Mouse (Mus musculus): ENCODE data around the gene Ltbr. TPM values are rescaled to one million over a fixed set of nuclear protein-coding genes. Genes with fewer than 3 reads are reported as not detected.

Ltbr gene
- polyA plus RNA-seq, 1 experiment from 2014 or later, result 62.6 TPM

DNA sequence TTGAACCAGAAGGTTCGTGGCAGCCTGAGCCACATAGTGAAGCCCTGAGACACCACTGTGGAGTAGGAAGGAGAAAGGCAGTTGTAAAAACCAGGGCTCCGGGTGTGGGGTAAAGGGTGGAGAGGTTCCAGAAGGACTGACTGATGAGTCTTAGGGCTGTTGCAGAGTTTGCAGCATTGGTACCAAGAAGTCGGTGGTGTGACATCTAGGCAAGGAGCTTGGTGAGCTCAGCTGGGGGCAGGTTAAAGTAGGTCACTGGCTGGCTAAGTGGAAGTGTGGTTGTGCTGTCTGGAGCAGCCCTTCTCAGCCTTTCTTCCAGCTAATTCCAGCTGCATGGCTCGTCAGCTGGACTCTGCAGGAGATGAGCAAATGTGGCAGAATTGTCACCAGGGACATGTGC lies 39.1 kb upstream of the Ltbr start:
- Histone ChIP-seq H3K4me1 (peaks cover 85% of the 10 kb centered on the region), H3K4me3 (replicated peaks) (no peak overlapping the region), H3K27ac (peak overlapping the region; percentile 50), H3K36me3 (peaks cover 9% of the 10 kb centered on the region), H3K9ac (no peak overlapping the region), H3K9me3 (replicated peaks) (no peaks in the 10 kb centered on the region), H3K27me3 (no peaks in the 10 kb centered on the region), H3K4me2 (peak overlapping the region; percentile 44; the same call in 1 of the 2 replicates)
- no peak for ATAC-seq (replicated peaks; ENCODE audit: low FRiP score)
- 57% methylated on average over 4 of the region's 4 CpGs for WGBS

DNA sequence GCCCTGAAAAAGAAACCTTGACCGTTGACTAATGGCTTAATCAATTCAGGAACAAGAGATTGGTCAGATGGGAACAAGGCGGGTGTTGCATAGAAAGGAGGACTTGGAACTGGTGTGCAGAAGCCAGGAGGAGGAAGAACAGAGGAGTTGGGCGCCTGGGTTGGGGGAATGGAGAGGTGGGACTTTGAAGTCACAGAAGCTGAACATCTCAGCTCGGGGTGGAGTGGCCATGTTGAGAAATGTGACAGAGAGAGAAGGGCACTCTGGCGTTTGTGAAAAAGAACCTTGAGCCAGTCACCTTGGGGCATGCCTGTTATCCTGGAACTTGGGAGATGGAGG lies 38.3 kb upstream of the Ltbr start:
- Histone ChIP-seq H3K27me3 (no peaks in the 10 kb centered on the region), H3K4me2 (peak overlapping the region; percentile 90), H3K4me1 (peaks cover 79% of the 10 kb centered on the region), H3K9ac (no peak overlapping the region), H3K36me3 (peaks cover 2% of the 10 kb centered on the region), H3K27ac (no peak overlapping the region), H3K4me3 (replicated peaks) (0 out of 2 replicates have a peak overlapping the region, but pooled peaks have one; percentile 12), H3K9me3 (replicated peaks) (no peaks in the 10 kb centered on the region)
- WGBS, result 61% methylated on average over 5 of the region's 5 CpGs
- ATAC-seq (replicated peaks; ENCODE audit: low FRiP score), result no peak

DNA sequence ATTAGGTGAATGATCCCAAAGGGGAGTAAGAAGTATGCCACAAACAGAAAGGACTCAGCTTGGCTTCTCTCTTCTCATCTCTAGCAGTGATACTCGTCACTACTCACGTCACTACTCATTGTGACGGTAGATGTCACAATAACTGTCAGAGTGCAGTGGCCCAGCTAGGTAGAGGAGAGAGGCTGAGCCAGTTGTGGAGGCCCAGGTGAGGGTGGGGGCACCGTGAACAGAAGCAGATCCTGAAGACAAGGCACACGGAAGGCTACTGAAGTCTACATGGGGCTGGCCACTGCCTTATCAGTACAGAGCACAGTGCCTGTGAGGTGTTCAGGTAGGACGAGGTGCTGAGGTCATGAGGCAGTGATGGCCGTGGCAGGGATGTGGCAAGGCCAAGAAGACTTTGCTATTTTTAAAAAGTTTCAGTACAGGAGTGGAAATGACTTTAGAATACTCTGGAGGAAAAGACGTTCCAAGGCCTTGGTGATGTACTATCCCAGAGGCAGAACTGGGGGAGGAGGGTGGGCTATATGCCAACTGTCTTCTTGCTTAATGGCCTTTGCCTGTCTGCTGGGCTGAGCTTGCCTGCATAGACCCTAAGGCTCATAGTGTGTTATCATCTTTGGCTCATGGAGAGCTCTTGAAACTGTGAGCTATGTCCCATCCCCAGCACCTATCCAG lies 37.8 kb upstream of the Ltbr start:
- ATAC-seq (replicated peaks; ENCODE audit: low FRiP score), result no peak
- Histone ChIP-seq H3K27me3 (no peaks in the 10 kb centered on the region), H3K36me3 (no peaks in the 10 kb centered on the region), H3K4me1 (peaks cover 75% of the 10 kb centered on the region), H3K4me3 (replicated peaks) (peak overlapping the region; percentile 71), H3K9me3 (replicated peaks) (no peaks in the 10 kb centered on the region), H3K27ac (peak overlapping the region; percentile 91; the same call in 1 of the 2 replicates), H3K4me2 (peak overlapping the region; percentile 90), H3K9ac (no peak overlapping the region)
- WGBS, result 56% methylated on average over 8 of the region's 8 CpGs

DNA sequence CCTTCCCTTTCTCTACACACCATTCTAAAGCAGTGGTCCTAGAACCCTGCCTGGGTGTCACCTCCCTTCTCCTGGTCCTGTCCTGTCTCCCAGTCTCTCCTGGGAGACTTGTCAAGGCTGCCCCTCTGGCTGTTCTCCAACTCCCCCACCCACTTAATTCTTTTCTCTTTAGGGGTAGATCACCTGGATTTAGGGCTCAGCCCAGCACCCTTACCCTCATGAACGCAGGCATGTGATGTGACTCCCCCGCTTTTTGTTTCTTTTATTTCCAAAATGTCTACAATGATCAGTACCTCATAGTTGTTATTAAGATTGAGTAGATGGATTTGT lies 37.3 kb upstream of the Ltbr start:
- WGBS, result 70% methylated on average over 2 of the region's 2 CpGs
- peak overlapping the region; percentile 71 for H3K4me3 ChIP-seq (replicated peaks)
- no peaks in the 10 kb centered on the region for H3K9me3 ChIP-seq (replicated peaks)
- no peaks in the 10 kb centered on the region for H3K27me3 ChIP-seq
- ATAC-seq (replicated peaks; ENCODE audit: low FRiP score), result no peak
- H3K4me2 ChIP-seq, result peak overlapping the region; percentile 90
- peaks cover 70% of the 10 kb centered on the region for H3K4me1 ChIP-seq
- peak overlapping the region; percentile 80 for H3K9ac ChIP-seq
- peak overlapping the region; percentile 91 for H3K27ac ChIP-seq
- H3K36me3 ChIP-seq, result no peaks in the 10 kb centered on the region

DNA sequence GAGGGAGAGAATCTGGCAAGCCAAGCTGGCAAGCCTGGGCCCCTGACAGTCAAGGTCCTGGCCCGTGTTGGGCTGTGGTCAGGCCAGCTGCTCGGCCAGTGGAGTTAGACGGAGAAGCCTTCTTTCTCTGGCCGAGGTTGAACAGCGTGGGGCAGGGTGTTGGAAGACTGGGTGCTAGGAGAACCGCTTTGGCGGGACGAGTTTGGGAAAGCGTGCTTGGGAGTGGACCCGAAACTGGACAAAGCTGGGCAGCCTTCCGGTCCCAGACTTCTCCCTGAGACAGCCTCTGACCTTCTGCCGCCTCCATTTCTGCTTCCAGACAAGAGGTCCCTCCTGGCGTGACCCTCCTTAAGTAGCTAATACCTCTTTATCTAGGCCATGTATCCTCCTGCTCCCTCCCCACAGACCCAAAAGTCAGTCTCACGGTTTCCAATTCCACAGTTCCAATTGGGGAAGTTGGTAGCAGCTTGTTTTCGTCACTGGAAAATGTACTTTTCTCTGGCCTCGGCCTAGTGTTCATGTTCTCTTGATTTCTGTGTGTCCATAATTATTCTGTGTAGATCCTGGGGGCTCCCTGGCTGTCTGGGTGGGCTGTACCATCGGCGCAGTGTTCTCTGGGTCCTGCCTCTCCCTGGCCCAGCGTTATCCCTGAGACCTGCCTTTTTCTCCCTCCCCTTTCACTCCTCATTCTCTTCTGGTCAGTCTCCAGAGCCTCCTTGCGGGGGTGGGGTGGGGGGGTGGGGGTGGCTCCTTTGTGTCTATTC lies 36.7 kb upstream of the Ltbr start:
- no peaks in the 10 kb centered on the region for H3K36me3 ChIP-seq
- peak; percentile 20; the same call in 1 of the 2 replicates for ATAC-seq (replicated peaks; ENCODE audit: low FRiP score)
- H3K4me3 ChIP-seq (replicated peaks), result peak overlapping the region; percentile 71
- H3K27ac ChIP-seq, result peak overlapping the region; percentile 91
- no peaks in the 10 kb centered on the region for H3K27me3 ChIP-seq
- peak overlapping the region; percentile 90 for H3K4me2 ChIP-seq
- peak overlapping the region; percentile 80 for H3K9ac ChIP-seq
- WGBS, result 2% methylated on average over 20 of the region's 20 CpGs
- H3K4me1 ChIP-seq, result peaks cover 68% of the 10 kb centered on the region
- H3K9me3 ChIP-seq (replicated peaks), result no peaks in the 10 kb centered on the region

DNA sequence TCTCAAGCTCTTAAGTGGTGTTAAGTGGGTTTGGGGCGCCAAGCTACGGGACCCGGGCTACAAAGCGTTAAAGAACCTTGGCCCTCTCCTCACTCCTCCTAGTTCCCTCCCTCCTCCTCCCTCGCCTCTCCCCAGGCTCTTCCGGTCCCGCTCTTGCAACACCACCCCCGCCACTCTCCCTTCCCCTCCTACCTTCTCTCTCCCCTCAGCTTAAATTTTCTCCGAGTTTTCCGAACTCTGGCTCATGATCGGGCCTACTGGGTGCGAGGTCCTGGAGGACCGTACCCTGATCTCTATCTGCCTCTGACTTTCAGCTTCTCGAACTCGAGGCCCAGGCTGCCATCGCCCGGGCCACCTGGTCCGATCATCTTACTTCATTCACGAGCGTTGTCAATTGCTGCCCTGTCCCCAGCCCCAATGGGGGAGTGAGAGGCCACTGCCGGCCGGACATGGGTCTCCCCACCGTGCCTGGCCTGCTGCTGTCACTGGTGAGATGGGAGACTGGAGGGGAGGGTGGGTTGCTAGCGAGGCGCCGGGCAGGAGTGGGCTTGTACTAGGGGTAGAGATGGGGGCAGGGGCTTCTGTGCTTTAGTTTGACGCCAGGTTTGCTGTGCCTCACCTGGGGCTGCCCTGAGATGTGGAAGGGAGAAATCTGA lies 36.0 kb upstream of the Ltbr start:
- Histone ChIP-seq H3K27ac (peak overlapping the region; percentile 91), H3K9me3 (replicated peaks) (no peaks in the 10 kb centered on the region), H3K9ac (peak overlapping the region; percentile 80), H3K27me3 (no peaks in the 10 kb centered on the region), H3K4me1 (peaks cover 62% of the 10 kb centered on the region), H3K4me2 (peak overlapping the region; percentile 90), H3K36me3 (no peaks in the 10 kb centered on the region), H3K4me3 (replicated peaks) (peak overlapping the region; percentile 71)
- under 1% methylated on average over 27 of the region's 27 CpGs for WGBS
- ATAC-seq (replicated peaks; ENCODE audit: low FRiP score), result peak; percentile 84

DNA sequence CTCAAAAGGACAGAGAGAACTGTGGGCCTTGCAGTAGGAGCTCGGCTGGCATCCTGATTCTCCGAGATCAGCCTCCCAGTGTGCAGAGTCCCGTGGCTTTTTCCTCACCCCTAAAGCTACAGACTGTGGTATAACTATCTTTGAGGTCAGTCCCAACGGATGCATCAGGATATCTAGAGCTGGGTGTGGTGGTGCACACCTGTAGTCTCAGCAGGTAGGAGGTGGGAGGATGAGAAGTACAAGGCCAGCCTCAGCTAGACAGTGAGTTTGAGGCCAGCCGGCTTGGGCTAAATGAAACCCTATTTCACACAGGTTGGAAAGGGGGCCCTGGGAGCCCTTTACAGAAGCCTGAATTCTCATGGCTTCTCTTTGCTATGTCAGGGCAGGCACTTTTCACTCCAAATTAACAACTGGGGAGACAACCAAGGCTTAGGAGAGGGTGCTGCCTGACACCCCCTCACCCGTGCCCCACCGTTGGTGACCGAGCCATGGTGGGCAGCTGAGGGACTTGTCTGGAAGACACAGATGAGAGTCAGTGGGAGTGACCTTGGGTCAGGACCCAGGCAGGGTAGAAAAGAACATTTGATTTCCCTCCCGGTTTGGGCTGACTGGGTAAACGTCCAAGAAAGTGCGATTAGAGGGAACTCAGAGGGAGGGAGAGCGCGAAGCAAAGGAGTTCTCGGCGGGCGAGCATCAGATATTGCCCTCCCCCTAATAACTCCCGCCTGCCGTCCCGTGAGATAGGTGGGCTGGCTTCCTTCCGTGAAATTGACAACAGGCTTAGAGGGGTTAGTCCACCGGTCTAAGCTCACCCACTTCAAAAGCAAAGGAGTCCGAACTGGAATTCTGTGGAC lies 35.3 kb upstream of the Ltbr start, which contains the start of gene Tnfrsf1a:
TSS of gene Tnfrsf1a (plus strand) at position 642 of the 854 bp plus-strand sequence.
- Histone ChIP-seq H3K4me3 (replicated peaks) (peak within 1 kb of the TSS; percentile 71), H3K9me3 (replicated peaks) (no peaks in the 10 kb centered on the region), H3K4me1 (peaks cover 62% of the 10 kb centered on the region), H3K36me3 (no peaks in the 10 kb centered on the region), H3K4me2 (peak within 1 kb of the TSS; percentile 90), H3K27ac (peak within 1 kb of the TSS; percentile 91), H3K27me3 (no peaks in the 10 kb centered on the region), H3K9ac (peak within 1 kb of the TSS; percentile 80)
- ATAC-seq (replicated peaks; ENCODE audit: low FRiP score), result peak; percentile 16
- 7% methylated on average over 22 of the region's 22 CpGs for WGBS

DNA sequence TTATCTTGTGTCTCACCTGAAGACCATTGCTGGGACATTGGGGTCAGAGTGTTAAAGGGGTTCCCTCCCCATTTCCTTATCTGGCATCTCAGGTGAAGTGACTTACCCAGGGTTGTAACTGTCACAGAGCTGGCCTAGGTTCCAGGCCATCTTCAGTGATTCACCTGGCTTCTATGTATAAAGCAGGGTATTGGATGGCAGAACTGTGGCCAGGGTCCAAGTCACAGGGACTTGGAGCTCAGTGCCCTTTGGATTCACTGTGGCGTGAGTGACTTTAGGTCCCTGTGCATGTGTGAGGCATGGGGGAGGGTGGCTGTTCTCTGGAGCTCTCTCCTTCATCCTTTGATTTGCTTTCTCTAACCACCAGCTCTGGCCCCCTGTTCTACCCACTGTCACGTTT lies 32.3 kb upstream of the Ltbr start:
- Histone ChIP-seq H3K27ac (no peak overlapping the region; the same call in 1 of the 2 replicates), H3K36me3 (no peaks in the 10 kb centered on the region), H3K4me1 (peaks cover 51% of the 10 kb centered on the region), H3K4me3 (replicated peaks) (no peak overlapping the region), H3K27me3 (no peaks in the 10 kb centered on the region), H3K9ac (no peak overlapping the region), H3K4me2 (no peak overlapping the region), H3K9me3 (replicated peaks) (no peaks in the 10 kb centered on the region)
- WGBS, result 67% methylated on average over 2 of the region's 2 CpGs
- ATAC-seq (replicated peaks; ENCODE audit: low FRiP score), result no peak

DNA sequence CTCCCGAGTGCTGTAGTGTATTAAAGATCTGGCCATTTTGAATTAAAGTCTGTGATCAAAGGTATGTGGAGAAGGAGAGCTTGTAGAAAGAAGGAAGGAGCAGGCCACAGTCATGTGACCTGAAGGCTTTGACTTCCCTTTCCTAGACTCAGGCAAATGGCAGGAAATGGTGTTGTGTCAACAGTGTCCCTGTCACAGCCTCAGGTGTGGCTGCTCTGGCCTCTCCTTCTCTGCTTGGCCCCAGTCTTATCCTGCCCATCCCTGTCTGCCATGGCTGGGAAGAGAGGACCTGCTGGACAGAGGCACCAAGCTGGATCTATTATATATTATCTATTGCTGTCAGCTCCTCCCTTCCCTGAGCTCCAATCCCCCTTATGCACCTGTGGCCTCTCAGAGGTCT lies 31.9 kb upstream of the Ltbr start:
- Histone ChIP-seq H3K4me1 (peaks cover 50% of the 10 kb centered on the region), H3K9me3 (replicated peaks) (no peaks in the 10 kb centered on the region), H3K27me3 (no peaks in the 10 kb centered on the region), H3K27ac (no peak overlapping the region; the same call in 1 of the 2 replicates), H3K4me2 (no peak overlapping the region), H3K9ac (no peak overlapping the region), H3K4me3 (replicated peaks) (no peak overlapping the region), H3K36me3 (no peaks in the 10 kb centered on the region)
- 65% methylated on average over 1 of the region's 1 CpGs for WGBS
- ATAC-seq (replicated peaks; ENCODE audit: low FRiP score), result no peak

DNA sequence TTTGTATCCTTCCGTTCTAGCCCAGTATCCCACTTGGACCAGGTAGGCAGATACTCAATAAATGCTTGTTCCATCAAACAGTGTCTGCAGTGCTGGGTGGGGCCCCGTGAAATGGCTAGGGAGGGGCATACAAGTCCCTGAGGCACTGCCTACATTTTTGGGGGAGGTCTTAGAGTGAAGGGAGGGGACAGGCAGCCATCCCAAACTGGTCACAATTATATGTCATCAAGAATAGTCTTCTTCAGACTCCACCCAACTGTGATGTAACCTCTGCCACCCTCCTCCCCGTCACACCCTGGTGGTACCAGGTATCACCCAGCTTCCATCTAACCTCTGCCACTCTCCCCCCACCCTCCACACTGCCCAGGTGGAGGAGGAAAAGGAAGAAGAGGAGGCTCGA lies 31.2 kb upstream of the Ltbr start:
- H3K9me3 ChIP-seq (replicated peaks), result no peaks in the 10 kb centered on the region
- H3K4me1 ChIP-seq, result peaks cover 55% of the 10 kb centered on the region
- no peak overlapping the region for H3K4me2 ChIP-seq
- H3K27me3 ChIP-seq, result no peaks in the 10 kb centered on the region
- H3K36me3 ChIP-seq, result no peaks in the 10 kb centered on the region
- H3K27ac ChIP-seq, result no peak overlapping the region
- no peak overlapping the region for H3K9ac ChIP-seq
- WGBS, result 73% methylated on average over 4 of the region's 4 CpGs
- no peak overlapping the region for H3K4me3 ChIP-seq (replicated peaks)
- ATAC-seq (replicated peaks; ENCODE audit: low FRiP score), result no peak

DNA sequence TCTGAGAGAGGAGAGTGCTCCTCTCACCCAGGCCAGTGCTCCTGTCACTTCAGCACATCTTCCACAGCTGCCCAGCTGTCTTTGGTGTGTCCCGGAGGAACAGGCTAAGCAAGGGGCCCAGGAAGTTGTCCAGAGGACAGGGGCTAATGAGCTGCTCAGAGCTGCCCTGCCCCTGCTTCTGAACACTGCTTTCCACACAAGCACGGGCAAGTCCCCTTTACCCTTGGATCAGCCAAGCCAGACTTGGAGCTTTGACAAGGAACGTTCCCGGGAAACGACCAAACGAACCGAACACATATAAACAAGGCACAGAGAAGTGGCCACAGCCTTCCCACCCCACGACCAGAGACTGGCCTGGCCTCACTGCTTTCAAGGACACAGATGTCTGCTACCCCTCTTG lies 30.4 kb upstream of the Ltbr start:
- WGBS, result 17% methylated on average over 8 of the region's 8 CpGs
- Histone ChIP-seq H3K4me2 (no peak overlapping the region), H3K27me3 (no peaks in the 10 kb centered on the region), H3K4me1 (peaks cover 53% of the 10 kb centered on the region), H3K9ac (no peak overlapping the region), H3K9me3 (replicated peaks) (no peaks in the 10 kb centered on the region), H3K4me3 (replicated peaks) (no peak overlapping the region), H3K36me3 (no peaks in the 10 kb centered on the region), H3K27ac (no peak overlapping the region)
- no peak for ATAC-seq (replicated peaks; ENCODE audit: low FRiP score)

Data from kidney, embryonic 15.5 days (tissue).